Mouse (Mus musculus): ENCODE measurements at regions not wholly inside any gene's neighbourhood (a gene's known extent, or its start where the extent isn't known, plus 50 kb on each side); places are given as distances from the start of the nearest gene placed in this dataset.

- no peak for DNase-seq (ENCODE audit: low spot score)
Observed at GRCm38 (mm10) chr3:129386522-129386921, 54.0 kb upstream of the Enpep start.

DNA sequence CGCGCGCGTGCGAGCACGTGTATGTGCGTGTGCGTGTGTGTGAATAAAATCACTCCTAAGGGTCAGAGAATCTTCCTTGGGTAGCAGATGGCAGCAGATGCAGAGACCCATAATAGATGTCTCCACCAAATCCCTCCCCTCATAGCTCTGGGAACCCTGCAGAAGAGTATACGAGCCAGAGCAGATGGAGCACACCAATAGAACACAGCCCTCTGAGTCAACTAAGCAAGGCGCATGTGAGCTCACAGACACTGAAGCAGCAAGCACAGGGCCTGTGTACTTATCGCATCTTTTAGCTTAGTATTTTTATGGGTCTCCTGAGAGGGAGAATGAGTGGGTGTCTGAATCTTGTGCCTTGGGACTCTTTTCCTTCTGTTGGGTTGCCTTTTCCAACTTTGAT, 58.0 kb upstream of the Enpep start:
- DNase-seq (ENCODE audit: low spot score): no peak

- no peak for DNase-seq (ENCODE audit: low spot score)
Observed at GRCm38 (mm10) chr3:129391888-129392813, 59.6 kb upstream of the Enpep start.

GRCm38 (mm10) chr3:129392814-129393804, 60.6 kb upstream of the Enpep start:
- DNase-seq (ENCODE audit: low spot score): no peak

- no peak for DNase-seq (ENCODE audit: low spot score)
Observed at GRCm38 (mm10) chr3:129397481-129397880, 65.0 kb upstream of the Enpep start.

DNA sequence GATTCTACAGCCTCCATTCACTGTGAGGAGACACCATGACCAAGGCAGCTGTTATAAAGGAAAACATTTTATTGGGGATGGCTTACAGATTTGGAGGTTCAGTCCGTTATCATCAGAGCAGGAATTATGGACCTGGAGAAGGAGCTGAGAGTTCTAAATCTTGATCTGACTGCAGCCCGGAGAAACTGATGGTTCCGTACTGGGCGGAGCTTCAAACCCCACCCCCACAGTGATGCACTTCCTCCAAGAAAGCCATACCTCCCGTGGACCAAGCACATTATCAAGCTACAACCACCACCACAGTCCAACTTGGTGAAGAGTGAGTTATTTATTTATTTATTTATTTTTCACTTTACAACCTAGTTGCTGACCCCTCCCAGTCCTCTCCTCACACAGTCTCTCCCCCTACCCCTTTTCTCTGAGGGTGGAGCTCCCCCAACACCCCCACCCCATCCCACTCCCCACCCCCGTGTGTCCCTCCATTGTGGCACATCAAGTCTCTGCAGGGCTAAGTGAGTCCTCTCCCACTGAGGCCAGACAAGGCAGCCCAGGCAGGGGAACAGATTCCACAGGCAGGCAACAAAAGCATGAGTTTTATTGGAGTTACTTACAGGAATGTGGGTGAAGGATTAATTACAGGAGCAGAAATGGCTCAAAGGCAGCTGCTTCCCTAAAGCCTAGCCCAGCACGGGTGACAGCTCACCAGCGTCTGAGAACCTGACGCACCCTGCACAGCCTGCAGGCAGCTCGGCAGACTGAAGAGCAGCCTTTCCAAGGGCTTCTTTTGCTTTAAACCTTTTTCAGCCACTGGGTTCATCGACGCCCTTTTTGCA, 67.8 kb upstream of the Enpep start:
- DNase-seq (ENCODE audit: low spot score): no peak

- no peak for DNase-seq (ENCODE audit: low spot score)
Observed at GRCm38 (mm10) chr3:129411389-129412054, 79.0 kb upstream of the Enpep start.

GRCm38 (mm10) chr3:129412126-129412960, 79.8 kb upstream of the Enpep start:
- no peak for DNase-seq (ENCODE audit: low spot score)

DNA sequence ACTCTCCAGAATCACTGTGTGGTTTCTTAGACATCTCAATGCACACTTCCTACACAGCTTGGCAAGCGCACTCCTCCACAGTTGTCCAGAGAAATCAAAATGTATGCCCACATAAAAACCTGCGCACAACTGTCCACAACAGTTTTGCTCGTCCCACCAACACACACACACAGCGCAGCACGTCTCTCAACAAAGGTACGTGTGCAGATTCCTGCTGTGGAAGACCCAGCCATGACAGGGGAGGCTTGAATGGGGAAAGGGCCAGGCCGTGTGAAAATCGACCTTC, 80.4 kb upstream of the Enpep start:
- no peak for DNase-seq (ENCODE audit: low spot score)

- no peak for DNase-seq (ENCODE audit: low spot score)
Observed at GRCm38 (mm10) chr3:129415656-129416055, 83.1 kb upstream of the Enpep start.

- no peak for DNase-seq (ENCODE audit: low spot score)
Observed at GRCm38 (mm10) chr3:129416337-129416736, 83.8 kb upstream of the Enpep start.

DNA sequence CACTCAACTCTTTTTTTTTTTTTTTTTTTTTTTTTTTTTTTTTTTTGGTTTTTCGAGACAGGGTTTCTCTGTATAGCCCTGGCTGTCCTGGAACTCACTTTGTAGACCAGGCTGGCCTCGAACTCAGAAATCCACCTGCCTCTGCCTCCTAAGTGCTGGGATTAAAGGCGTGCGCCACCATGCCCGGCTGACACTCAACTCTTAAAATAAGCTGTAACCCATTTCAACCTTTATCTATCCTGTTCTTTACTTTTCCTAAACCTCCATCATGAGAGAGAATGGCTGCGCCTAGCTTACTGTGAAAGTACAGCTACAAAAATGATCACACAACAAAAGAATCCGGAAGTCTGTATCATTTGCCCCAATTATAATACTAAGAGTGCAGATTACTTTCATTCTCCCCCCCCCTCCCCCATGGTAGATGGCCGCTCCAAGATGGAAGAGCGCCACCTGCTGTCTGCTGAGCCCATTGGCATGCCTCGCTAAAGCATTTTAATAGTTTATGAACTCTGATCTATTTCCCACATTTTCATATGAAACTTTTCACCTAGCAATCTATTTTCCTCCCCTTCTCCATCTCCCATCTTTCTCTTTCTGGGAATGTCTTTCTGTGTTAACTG, 89.2 kb upstream of the Enpep start:
- DNase-seq (ENCODE audit: low spot score): peak; percentile 6

GRCm38 (mm10) chr3:129428750-129429149, 96.2 kb upstream of the Enpep start:
- no peak for DNase-seq (ENCODE audit: low spot score)

DNA sequence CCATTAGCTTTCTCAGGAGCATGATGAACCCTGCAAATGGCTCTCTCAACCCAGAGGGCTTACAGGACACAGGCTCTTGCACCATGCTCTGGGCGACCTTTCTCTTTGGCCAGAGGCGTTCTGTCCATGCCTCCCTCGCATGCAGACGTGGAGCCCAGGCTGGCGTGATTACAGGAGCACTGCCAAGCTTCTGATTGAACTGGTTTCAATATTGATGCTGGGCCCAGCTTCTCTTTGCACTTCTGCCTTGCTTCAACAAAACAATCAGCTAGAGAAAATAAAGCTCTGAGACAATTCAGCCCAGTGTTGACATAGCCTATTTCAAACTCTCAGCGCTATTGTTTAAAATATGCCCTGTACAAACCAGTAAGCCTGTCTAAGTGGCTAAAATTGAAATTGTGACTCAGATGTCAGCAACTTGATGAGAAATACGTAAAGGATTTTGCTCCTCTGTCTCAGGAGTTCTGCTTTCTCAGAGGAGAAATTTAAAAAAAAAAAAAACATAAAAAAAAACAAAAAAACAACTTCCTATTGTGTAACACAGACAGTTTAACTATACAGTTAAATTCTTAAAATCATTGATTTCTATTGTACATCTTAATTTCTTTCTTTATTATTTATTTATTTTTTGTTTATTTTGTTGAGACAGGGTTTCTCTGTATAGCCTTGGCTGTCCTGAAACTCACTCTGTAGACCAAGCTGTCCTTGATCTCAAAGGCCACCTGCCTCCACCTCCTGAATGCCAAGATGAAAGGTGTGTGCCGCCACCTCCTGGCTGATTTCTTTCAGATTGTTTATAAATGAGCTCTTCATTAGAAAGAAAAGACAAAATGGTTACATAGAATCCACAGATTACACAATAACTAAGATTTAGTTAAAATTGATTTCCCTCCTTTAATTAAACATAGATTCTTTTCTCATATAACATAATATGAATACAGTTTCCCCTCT, 96.9 kb upstream of the Enpep start:
- no peak for DNase-seq (ENCODE audit: low spot score)

- no peak for DNase-seq (ENCODE audit: low spot score)
Observed at GRCm38 (mm10) chr3:129434056-129434455, 98.1 kb upstream of the Elovl6 start.

- no peak for DNase-seq (ENCODE audit: low spot score)
Observed at GRCm38 (mm10) chr3:129437687-129438086, 94.5 kb upstream of the Elovl6 start.

DNA sequence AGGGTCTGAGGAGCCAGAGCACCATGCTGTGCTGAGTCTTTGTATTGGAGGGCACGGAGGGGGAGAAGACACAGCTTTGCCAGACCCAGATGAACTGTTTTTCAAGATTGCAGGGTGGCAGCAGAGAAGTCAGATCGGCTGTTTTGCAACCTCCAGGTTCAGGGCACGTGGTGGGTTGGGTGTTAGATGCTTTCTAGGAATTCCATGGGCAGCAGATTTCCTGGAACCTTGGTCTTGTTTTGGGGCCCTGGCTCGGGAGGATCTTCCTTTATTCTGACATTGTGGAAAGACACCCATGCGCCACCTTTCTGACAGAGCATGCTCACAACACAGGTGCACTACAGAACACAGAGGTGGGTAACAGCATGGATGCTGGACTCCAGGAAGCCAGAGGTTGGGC, 89.4 kb upstream of the Elovl6 start:
- DNase-seq (ENCODE audit: low spot score): no peak

GRCm38 (mm10) chr3:129444221-129444620, 87.9 kb upstream of the Elovl6 start:
- DNase-seq (ENCODE audit: low spot score): no peak

DNA sequence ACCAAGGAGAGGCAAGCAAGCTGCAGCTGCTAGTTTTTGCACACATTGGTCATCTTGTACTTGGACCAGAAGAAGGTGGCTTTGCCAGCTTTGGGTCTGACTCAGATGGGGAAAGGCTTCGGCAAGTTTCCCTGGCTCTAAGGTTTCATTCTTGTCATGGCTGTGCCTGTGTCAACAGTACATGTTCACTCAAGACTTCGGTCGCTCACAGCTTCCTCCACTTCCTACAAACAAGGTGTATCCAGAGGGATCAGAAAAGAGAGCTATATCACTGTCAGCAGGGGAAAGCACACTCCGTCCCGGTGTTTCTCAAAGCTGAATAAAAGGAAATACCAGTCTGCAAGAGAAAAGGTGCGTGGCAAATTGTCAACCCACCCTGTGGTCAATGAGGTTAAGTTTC, 86.2 kb upstream of the Elovl6 start:
- DNase-seq (ENCODE audit: low spot score): no peak

All from T-cell, adult 2 months (primary cell).